Mouse (Mus musculus) liver, embryonic 14.5 days (tissue): ENCODE results near the gene Gm8257. TPM values are rescaled to one million over a fixed set of nuclear protein-coding genes. Genes with fewer than 3 reads are reported as not detected.
"Not testable (repeated sequence)": the region's sequence is repeated elsewhere in the genome, so short reads cannot be mapped to it uniquely, and the experiment has no call there.

Source experiments
- ATAC-seq: fragments of 200-750 bp; cut with Nextera tagmentation; 2 replicates; pipeline ENCODE4 v1.8.0; 2017; ENCODE audit warnings: moderate number of reproducible peaks, mild to moderate bottlenecking, moderate library complexity; ENCODE audit not compliant: insufficient read depth
- DNase-seq, 3 experiments: peaks; one replicate each; pipeline ENCODE4 v3.0.0-alpha.2; 2012 to 2013; ENCODE audit warnings: low read depth in 3 of 3, low spot score in 3 of 3
- H3K27ac ChIP-seq: fragments of 300-500 bp; sonication (generic); 2 replicates; pipeline ENCODE4 v1.5.1; 2014; ENCODE audit warnings: moderate library complexity, mild to moderate bottlenecking, control low read depth, inconsistent platforms
- H3K27me3 ChIP-seq: fragments of 300-500 bp; sonication (generic); 2 replicates; pipeline ENCODE4 v1.6.1; 2014; ENCODE audit warnings: mild to moderate bottlenecking, low read length, moderate library complexity; ENCODE audit not compliant: control insufficient read depth, insufficient read depth
- H3K36me3 ChIP-seq: fragments of 300-500 bp; sonication (generic); replicated peaks from 2 replicates; pipeline ENCODE4 v1.6.1; 2014; ENCODE audit warnings: low read depth; ENCODE audit not compliant: control insufficient read depth, insufficient read depth
- H3K4me1 ChIP-seq, 2 experiments: fragments of 200-500 bp in 1 of 2; fragments of 300-500 bp in 1 of 2; sonication (generic) in 1 of 2; replicated peaks; 2 replicates each; pipeline ENCODE4 v1.6.1; 2012 to 2014; ENCODE audit warnings: antibody characterized with exemption in 1 of 2, inconsistent platforms in 1 of 2, low read length in 1 of 2; ENCODE audit not compliant: control insufficient read depth in 2 of 2, insufficient read depth in 2 of 2
- H3K4me2 ChIP-seq: fragments of 300-500 bp; sonication (generic); 2 replicates; pipeline ENCODE4 v1.6.1; 2014; ENCODE audit warnings: low read depth, mild to moderate bottlenecking, control low read depth, moderate library complexity
- H3K4me3 ChIP-seq, 2 experiments: fragments of 200-500 bp in 1 of 2; fragments of 300-500 bp in 1 of 2; sonication (generic) in 1 of 2; 2 replicates each; pipeline ENCODE4 v1.5.1; 2012 to 2014; ENCODE audit warnings: low read depth in 2 of 2, low read length in 2 of 2, mild to moderate bottlenecking in 2 of 2, control low read depth in 1 of 2, inconsistent platforms in 1 of 2, moderate library complexity in 1 of 2; ENCODE audit not compliant: insufficient read depth in 1 of 2
- H3K9ac ChIP-seq: fragments of 300-500 bp; sonication (generic); replicated peaks from 2 replicates; pipeline ENCODE4 v1.6.1; 2014; ENCODE audit warnings: mild to moderate bottlenecking, control low read depth, moderate library complexity
- H3K9me3 ChIP-seq: fragments of 300-500 bp; sonication (generic); 2 replicates; pipeline ENCODE4 v1.6.1; 2016; ENCODE audit warnings: low read length, mixed read lengths; ENCODE audit not compliant: control insufficient read depth
- CTCF ChIP-seq: IDR thresholded peaks from 2 replicates; pipeline ENCODE4 v1.5.1; 2016; ENCODE audit warnings: antibody characterized with exemption, low read depth, control low read depth
- EP300 ChIP-seq: IDR thresholded peaks from 2 replicates; pipeline ENCODE4 v1.6.1; 2016; ENCODE audit warnings: antibody characterized with exemption, low read depth
- WGBS: fragments of 180-500 bp; shearing (Covaris S2); extraction: QIAGEN DNeasy Blood & Tissue Kit; methylation state at CpG from one replicate; pipeline ENCODE4 v1.1.7; 2014; ENCODE audit not compliant: insufficient replicate concordance; 5-methylcytosine and 5-hydroxymethylcytosine counted together
- polyA plus RNA-seq, 2 experiments: library from polyadenylated mRNA; depleted of rRNA in 1 of 2; stranded (reverse) in 1 of 2; unstranded in 1 of 2; fragments of >200 nt; fragmentation: Nextera tagmentation in 1 of 2; extraction: Ambion mirVana in 1 of 2; gene quantifications; 2 replicates each; pipeline versions ENCODE4 v1.2.1 to v1.2.3; 2012 to 2014

Gene Gm8257
- polyA plus RNA-seq (2012; rRNA removed) (not detected in 2 replicates), polyA plus RNA-seq (2014; fragmentation: Nextera tagmentation; extraction: Ambion mirVana) (not detected in 2 replicates)

DNA sequence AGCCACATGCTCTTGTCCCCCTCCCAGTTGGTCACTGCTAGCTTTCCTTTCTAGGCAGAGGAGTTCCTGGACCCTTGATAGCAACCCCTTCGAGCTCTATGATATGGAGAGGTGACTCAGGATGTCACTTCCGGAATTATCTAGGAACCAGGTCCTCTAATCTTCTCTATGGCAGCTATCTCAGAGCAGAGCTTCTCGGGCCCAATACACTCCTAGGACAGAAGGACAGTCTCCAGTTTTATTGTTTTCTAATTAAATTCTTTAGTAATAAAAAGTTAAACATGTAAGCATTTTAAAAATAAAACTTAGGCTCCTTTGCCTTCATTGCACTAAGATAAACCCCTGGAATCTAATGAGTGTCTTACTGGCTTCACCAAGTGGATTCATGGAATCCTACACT is at the start of gene Gm8257:
Gm8257 (minus strand) TSS at position 101 of the 400 bp plus-strand sequence.
- not testable (repeated sequence) for H3K4me1 ChIP-seq, H3K9ac ChIP-seq, H3K27ac ChIP-seq, ATAC-seq, H3K36me3 ChIP-seq, H3K9me3 ChIP-seq, DNase-seq, H3K27me3 ChIP-seq, H3K4me2 ChIP-seq, H3K4me3 ChIP-seq
- 34% methylated on average over 3 of the region's 3 CpGs for WGBS

DNA sequence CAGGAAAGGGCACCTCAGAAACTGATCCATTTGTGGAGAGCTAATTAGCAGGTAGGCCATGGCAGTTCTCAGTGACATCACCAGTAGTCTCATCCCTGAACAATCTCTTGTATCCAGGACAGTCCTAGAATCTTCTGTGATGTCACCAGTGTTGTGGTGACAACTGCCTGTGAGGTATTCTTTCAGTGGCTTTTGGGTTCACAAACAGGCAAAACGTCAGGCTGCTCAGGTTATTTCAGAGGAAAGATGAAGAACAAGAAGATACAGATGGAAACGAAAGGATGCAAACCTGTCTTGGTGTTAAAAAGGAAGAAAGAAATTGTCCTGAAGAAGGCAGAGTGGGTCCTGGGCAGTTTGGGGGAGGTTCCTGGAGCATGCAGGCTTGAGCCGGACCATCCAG is 44.0 kb upstream of the Gm8257 start, which contains the start of gene Gm8267:
Gm8267 (minus strand) TSS at position 101 of the 400 bp plus-strand sequence.
- Histone ChIP-seq H3K9me3 (no peaks in the 10 kb centered on the region), H3K27ac (no peak within 1 kb of the TSS), H3K4me1 (no peaks in the 10 kb centered on the region), H3K27me3 (no peaks in the 10 kb centered on the region), H3K36me3 (no peaks in the 10 kb centered on the region), H3K4me2 (no peak within 1 kb of the TSS), H3K9ac (no peak within 1 kb of the TSS), H3K4me3 (no peak within 1 kb of the TSS)
- WGBS = 60% methylated on average over 3 of the region's 3 CpGs
- TF ChIP-seq EP300 = no peak
- ATAC-seq (no peak), DNase-seq (no peak)

DNA sequence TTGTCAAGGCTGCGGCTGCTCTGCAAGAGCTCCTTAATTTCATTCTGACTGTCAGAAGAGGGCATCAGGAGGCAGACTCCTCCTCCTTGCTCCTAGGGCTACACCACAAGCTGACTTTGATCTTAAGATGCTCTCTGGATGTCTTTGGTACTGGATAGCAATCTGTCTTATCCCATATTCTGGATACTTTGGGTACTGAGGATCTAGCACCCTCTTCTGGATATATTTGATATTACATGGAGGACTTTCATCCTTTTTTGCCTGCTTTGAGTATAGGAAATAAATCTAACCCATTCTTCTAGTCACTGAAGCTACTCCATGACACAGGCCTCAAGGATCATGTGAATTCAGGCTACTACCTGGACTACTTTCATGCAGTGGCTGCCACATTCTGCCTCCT is 36.5 kb upstream of the Gm8257 start:
- H3K9ac ChIP-seq, ATAC-seq, H3K36me3 ChIP-seq, H3K4me3 ChIP-seq, DNase-seq, H3K4me1 ChIP-seq, H3K27me3 ChIP-seq, H3K4me2 ChIP-seq, H3K27ac ChIP-seq, H3K9me3 ChIP-seq: not testable (repeated sequence)
- 41% methylated on average over 1 of the region's 1 CpGs for WGBS
- TF ChIP-seq CTCF = peak; percentile 2; the same call in 1 of the 2 replicates

DNA sequence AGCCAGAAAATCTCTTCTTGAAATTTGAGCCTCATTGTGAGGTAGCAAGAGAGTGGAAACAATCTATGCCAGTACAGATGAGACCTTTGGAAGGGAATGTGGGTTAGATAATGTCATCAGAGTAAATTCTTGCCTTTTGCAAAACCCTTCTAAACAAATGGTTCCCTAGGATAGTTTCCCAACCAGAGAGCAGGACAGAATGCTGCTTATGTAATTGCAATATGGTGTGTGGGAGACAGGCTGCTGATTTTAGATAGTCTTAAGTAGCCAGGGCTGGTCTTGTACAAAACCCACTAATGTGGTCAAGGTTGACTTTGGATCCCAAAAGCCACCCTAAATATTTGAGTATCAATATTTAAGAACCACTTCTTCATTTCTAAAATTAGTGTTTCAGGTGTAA is 24.5 kb upstream of the Gm8257 start:
- H3K4me3 ChIP-seq, DNase-seq, H3K27me3 ChIP-seq, H3K9ac ChIP-seq, H3K9me3 ChIP-seq, H3K4me2 ChIP-seq, H3K27ac ChIP-seq, H3K36me3 ChIP-seq, H3K4me1 ChIP-seq, ATAC-seq: not testable (repeated sequence)

DNA sequence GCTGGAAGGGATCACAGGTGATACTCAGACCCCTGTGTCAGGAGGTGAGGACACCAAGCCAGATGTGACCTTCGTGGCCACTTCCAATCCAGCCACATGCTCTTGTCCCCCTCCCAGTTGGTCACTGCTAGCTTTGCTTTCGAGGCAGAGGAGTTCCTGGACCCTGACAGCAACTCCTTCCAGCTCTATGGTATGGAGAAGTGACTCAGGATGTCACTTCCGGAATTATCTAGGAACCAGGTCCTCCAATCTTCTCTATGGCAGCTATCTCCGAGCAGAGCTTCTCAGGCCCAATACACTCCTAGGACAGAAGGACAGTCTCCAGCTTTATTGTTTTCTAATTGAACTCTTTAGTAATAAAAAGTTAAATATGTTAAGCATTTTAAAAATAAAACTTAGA is 78.5 kb downstream of the Gm8257 start, which contains the start of gene Gm5624:
Gm5624 (minus strand) TSS at position 202 of the 400 bp plus-strand sequence.
- not testable (repeated sequence) for H3K9ac ChIP-seq, H3K27ac ChIP-seq, H3K4me2 ChIP-seq, H3K9me3 ChIP-seq, H3K4me1 ChIP-seq, DNase-seq, H3K36me3 ChIP-seq, ATAC-seq, H3K4me3 ChIP-seq, H3K27me3 ChIP-seq
- WGBS = 52% methylated on average over 4 of the region's 4 CpGs

Other genes starting within 250 kb of the Gm8257 start
- not detected in 2 replicates for gene BC061237, start 214.0 kb downstream of the Gm8257 start, polyA plus RNA-seq (2012; rRNA removed)
- gene BC061237, start 214.0 kb downstream of the Gm8257 start, polyA plus RNA-seq (2014; fragmentation: Nextera tagmentation; extraction: Ambion mirVana) = not detected in 2 replicates
- not detected in 2 replicates for gene Gm17093, start 188.2 kb downstream of the Gm8257 start, polyA plus RNA-seq (2012; rRNA removed)
- not detected in 2 replicates for gene Gm17093, start 188.2 kb downstream of the Gm8257 start, polyA plus RNA-seq (2014; fragmentation: Nextera tagmentation; extraction: Ambion mirVana)
- gene Gm8247, start 123.3 kb downstream of the Gm8257 start, polyA plus RNA-seq (2012; rRNA removed) = not detected in 2 replicates
- gene Gm8247, start 123.3 kb downstream of the Gm8257 start, polyA plus RNA-seq (2014; fragmentation: Nextera tagmentation; extraction: Ambion mirVana) = not detected in 2 replicates
- gene Gm5624, start 78.5 kb downstream of the Gm8257 start, polyA plus RNA-seq (2012; rRNA removed) = not detected in 2 replicates
- not detected in 2 replicates for gene Gm5624, start 78.5 kb downstream of the Gm8257 start, polyA plus RNA-seq (2014; fragmentation: Nextera tagmentation; extraction: Ambion mirVana)
- gene Gm8267, start 43.9 kb upstream of the Gm8257 start, polyA plus RNA-seq (2012; rRNA removed) = not detected in 2 replicates
- not detected in 2 replicates for gene Gm8267, start 43.9 kb upstream of the Gm8257 start, polyA plus RNA-seq (2014; fragmentation: Nextera tagmentation; extraction: Ambion mirVana)
- not detected in 2 replicates for gene Ptgdr, start 152.9 kb upstream of the Gm8257 start, polyA plus RNA-seq (2012; rRNA removed)
- gene Ptgdr, start 152.9 kb upstream of the Gm8257 start, polyA plus RNA-seq (2014; fragmentation: Nextera tagmentation; extraction: Ambion mirVana) = not detected in 2 replicates